Mouse (Mus musculus): ENCODE results near the gene Ddx54.

The Ddx54 gene

DNA sequence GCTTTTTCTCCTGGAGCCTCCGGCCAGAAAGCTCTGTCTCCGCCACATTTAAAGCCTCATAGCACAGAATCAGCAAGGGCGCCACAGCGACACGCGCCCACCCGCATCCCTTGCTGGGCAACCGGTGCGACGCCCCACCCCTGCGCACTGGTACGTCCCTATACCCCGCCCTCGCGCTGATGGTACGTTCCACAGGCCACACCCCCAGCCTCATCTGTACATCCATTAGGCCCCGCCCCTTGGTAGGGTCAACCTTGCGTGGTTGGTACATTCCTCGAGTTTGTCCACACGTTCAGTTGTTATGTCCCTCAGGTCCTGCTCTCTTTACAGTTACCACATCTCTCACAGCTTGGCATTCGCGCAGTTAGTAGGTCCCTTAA, at the start of gene Ddx54, which contains the start of gene Rita1:
Gene Ddx54, plus strand, starts transcription at position 298 of the 380 bp plus-strand sequence.
Gene Rita1, minus strand, starts transcription at position 148 of the 380 bp plus-strand sequence.
- peak; percentile 96 for DNase-seq (ENCODE audit: low read depth, low spot score)

DNA sequence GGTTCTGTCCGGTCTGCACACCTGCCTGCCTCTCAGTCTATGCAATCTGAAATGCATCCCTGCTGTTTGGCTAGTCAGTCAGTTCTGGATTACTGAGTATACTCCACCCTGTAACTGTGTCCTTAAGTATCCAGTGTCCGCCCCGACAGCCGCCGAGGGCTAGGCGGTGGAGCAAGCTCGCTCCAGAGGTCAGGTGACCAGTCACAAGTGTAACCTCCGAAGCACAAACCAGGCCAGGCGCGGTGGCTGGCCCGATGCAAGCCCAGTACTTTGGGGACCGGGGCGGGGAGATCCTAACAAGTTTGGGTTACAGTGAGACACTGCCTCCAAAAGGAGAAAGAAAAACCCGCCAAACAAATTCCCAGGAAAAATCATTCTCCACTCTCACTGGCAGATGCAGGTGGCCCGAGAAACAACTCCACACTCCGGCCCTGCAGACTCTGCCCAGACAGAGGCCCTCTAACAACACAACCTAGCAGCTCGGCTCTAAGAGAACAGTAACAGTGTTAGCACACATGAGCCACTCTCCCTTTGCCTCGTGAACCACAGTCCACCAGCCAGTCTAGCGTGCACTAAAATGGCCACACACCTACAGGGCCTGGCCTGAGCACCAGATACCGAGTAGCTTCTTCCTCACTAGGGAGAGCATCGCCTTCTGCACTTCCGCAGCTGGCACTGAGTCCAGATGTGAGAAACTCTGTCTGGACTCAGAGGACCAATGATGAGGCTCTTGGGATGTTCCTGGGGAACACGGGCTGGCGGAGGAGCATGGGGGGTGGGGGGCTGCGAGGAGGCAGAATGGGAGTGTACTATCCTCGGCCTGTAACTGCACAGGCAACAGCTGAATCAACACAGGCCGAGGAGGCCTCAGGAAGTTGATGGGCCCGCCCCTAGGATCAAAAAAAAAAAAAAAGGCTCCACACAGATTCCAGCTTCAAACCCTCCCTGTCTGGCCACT, 49.3 kb upstream of the Ddx54 start:
- DNase-seq (ENCODE audit: low read depth, low spot score), result peak; percentile 81

DNA sequence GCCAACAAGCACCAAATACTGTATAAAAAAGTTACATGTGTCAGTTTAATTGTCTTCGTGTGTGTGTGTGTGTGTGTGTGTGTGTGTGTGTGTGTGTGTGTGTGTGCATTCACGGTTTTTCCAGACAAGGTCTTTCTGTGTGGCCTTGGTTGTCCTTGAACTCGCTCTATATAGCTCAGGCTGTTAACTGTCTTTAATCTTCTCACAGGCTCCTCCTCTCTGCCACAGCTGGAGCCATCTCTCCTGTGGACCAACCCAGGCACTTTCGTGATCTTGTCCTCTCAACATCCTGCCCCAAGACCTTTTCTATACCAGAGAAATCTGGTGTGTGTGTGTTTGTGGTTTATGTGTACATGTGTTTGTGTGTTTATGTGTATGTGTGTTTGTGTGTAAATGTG, 48.6 kb upstream of the Ddx54 start:
- peak; percentile 73 for DNase-seq (ENCODE audit: low read depth, low spot score)

DNA sequence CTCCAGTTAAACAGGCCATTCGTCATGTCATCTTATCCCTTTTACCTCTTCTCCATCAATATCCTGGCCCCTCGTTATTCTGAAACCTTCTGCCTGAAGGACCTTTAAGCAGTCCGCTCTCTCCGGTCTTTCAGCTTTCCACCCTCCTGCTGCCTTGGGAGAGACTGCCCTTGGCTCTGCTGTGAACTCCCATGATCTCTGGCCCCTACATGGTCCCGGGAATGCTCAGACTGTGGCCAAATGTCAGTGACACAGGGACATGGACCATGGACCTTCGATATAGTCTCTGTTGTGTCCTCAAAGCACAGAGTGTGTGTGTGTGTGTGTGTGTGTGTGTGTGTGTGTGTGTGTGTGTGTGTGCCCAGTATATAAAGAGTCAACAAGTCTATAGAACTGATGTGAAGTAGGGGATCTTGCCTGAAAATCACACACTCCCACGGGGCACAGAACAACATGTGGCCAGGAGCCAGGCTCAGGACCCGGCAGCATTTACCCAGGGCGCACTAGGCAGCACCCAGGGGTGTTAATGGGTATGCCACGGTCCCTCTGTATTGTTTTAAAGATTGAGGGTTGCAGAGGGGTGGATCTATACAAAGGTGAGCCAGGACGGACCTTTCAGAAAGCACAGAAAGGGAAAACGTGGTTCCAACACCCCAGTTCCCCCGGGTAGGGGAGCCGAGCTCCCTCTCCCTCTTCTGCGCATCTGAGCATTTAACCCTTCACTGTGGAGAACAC, 47.2 kb upstream of the Ddx54 start:
- DNase-seq (ENCODE audit: low read depth, low spot score), result no peak

GRCm38 (mm10) chr5:120566101-120566500, 46.4 kb upstream of the Ddx54 start:
- no peak for DNase-seq (ENCODE audit: low read depth, low spot score)

- no peak for DNase-seq (ENCODE audit: low read depth, low spot score)
Observed at GRCm38 (mm10) chr5:120566681-120567252, 45.8 kb upstream of the Ddx54 start.

DNA sequence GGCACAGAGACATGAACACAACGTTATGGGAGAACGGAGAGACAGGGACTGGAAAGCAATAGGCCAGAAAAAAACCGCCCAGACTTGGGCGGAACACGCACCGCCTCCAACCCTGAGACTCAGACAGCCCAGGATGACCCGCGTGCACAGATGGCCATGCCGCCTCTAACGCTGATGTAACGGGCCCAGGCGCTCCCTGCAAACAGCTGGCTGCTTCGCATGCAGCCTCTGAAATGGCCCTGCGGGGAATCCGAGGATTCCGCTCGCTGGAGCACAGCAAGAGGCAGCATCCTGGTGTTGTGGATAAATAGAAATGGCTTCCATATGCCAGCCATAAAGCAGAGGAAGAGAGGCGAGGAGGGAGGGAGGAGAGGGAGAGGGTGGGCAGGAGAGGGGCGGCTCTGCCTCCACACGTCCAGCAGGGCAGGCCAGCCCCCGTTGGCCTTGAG, 45.3 kb upstream of the Ddx54 start:
- no peak for DNase-seq (ENCODE audit: low read depth, low spot score)

DNA sequence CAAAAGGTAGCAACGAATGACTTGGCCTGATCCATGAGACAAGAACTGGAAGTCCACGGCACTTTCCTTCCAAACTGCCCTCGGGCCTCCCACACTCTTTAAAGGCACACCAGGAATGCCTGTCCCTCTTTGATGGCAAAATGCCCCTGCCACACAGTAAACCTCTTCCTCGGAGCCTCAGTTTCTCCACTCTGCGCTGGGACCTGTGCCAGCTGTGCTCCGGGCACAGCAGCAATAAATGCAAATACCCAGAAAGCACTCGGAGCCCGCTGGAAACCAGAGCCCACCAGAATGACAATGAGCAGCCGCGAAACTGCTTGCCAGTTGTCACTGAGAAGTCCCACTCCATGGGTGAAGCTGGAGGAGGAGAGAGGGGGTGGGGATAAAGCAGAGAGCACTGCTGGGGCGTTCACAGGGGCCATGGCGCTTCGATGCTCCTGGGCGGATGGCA, 44.8 kb upstream of the Ddx54 start:
- no peak for DNase-seq (ENCODE audit: low read depth, low spot score)

DNA sequence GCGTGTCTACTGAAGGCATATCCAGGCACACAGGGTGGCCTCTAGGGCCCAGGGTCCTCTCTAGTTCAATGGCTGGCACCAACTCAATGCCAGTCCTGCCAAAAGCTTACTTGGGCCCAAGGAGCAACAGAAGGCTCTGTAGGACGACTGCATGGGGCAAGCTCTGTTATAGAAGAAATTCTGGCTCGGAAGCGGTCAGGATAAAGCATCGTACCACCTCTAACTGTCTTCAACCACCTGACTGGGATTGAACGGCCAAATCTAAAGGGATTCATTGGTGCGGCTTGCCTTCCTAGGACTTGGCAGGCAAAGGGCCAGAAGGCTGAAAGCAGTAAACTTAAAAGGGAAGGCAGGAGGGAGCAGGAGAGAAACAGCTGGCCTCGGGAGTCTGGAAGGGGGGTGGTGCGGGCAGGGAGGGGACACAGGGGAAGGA, 44.2 kb upstream of the Ddx54 start:
- no peak for DNase-seq (ENCODE audit: low read depth, low spot score)

DNA sequence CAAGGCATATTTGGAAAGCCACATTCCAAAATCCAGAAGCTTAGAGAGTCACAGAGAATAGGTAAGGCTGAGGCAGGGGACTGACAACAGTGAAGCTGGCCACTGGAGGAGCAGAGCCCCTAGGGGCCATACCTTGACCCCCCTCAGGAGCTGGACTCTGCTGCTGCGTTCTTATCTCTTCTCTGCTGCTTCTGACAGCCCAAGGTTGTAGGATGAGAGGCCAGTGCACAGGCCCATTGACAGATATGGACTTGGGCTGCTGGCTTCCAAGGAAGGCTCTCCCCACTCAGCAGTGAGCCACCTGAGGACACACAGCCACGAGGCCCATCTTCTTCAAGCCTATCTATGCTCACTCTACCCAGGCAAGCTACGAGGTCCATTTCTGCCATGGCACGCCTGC, 43.6 kb upstream of the Ddx54 start:
- DNase-seq (ENCODE audit: low read depth, low spot score), result no peak

- no peak for DNase-seq (ENCODE audit: low read depth, low spot score)
Observed at GRCm38 (mm10) chr5:120569791-120570190, 42.7 kb upstream of the Ddx54 start.

DNA sequence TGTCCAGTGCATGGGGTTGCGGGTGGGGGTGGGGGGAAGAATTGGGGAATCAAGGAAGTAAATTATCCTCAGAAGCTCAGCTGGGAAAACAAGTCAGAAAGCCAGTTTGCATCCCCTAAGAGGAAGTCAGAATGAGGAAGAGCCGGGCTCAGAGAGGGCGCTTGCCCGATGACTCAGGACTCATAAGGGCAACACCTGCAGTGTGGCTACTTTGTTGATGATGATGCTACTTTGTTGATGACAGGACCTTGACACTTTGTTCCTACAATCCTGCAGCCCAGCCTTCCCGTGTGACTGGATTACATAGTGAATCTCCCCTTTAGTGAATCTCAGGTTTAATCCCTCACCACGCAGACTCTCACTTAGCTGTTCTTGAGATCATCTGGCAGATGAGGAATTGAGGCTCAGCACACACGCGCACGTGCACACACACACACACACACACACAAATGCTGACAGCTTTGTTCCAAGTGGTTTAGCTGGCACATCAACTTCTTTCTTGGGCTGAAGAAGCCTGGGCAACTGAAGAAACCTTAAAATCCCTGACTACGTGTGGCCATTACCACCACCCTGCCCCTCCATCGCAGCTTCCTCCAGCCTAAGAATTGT, 42.1 kb upstream of the Ddx54 start:
- DNase-seq (ENCODE audit: low read depth, low spot score), result no peak

- no peak for DNase-seq (ENCODE audit: low read depth, low spot score)
Observed at GRCm38 (mm10) chr5:120571056-120571740, 41.3 kb upstream of the Ddx54 start.

- DNase-seq (ENCODE audit: low read depth, low spot score), result no peak
Observed at GRCm38 (mm10) chr5:120574469-120575063, 38.0 kb upstream of the Ddx54 start.

GRCm38 (mm10) chr5:120576781-120577301, 35.7 kb upstream of the Ddx54 start:
- peak; percentile 36 for DNase-seq (ENCODE audit: low read depth, low spot score)

DNA sequence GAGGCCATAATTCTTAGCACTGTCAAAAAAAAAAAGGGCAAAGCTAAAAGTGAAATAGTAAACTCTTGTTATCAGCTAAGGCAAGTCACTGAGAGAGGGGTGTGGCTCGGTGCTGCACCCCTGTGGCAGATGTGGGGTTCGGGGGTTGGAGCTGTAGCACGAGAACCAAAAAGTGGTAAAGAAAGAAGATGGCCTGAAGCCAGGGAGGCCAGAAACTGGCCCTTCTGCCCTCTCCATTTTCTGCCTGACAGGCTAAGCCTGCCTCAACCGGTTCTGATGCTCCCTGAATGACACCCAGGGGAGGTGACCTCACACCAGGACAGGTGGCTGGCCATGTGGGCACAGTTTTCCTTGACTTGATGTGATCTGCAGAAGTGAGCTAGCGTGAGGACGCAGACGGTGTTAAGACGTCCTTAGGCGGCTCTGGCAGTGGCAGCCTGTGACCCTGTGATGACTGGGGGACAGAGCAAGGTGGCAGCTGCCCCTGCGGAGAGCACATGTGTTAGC, 34.6 kb upstream of the Ddx54 start:
- DNase-seq (ENCODE audit: low read depth, low spot score), result no peak

GRCm38 (mm10) chr5:120578504-120579081, 33.9 kb upstream of the Ddx54 start:
- peak; percentile 20 for DNase-seq (ENCODE audit: low read depth, low spot score)

DNA sequence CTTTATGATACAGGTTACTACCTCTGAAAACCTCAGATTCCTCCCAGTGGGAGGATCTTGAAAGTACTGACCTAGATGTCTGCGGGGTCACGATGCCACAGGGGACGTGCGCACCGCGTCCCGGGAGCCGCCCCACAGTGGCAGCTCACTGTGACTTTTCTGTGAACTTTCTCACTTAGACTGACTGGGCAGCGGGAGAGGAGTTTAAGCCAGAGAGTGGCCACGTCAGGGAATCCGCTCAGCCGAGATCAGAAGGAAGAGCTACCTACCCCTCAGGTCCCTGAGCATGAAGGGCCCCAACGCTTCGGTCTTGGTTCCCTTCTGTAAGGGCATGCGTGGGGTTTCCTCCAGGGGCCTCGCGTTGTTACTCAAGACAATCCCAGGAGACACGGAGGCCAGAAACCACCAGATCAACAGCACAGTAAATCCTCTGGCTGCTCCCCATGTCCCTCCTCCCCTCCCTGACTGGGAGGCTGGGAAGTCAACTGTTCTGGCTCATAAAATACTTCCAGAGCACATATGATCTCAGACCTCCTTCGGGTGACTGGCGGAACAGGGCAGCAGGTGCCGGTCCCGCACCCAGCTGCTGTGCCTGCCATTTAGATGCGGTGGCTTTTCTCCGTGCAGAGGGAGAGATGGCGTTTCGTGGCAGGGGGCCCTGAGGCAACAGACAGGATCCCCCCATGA, 33.2 kb upstream of the Ddx54 start:
- peak; percentile 35 for DNase-seq (ENCODE audit: low read depth, low spot score)
